ENCODE assay signal across 14 mouse cellular contexts in genomic region chr1:77175214-77175613, GRCm38 (mm10).
"Had no signal": no experiment of that assay in that cellular context is flagged by ENCODE, and none has a peak within 500 bp of the region (broad histone marks: within the 10 kb centered on the region; RNA-seq: fewer than 3 reads in every experiment).

No protein-coding gene starts in this region.

- H3K27me3 ChIP-seq: liver, embryonic 13.5 days; lung, embryonic 15.5 days; midbrain, embryonic 15.5 days; neural tube, embryonic 12.5 days; stomach, embryonic 15.5 days had no signal

- H3K9ac ChIP-seq: limb, embryonic 12.5 days; liver, embryonic 13.5 days; liver, postnatal 0 days; lung, embryonic 15.5 days; midbrain, embryonic 15.5 days; neural tube, embryonic 12.5 days; stomach, embryonic 15.5 days had no signal

- H3K9me3 ChIP-seq: limb, embryonic 12.5 days; liver, embryonic 13.5 days; lung, embryonic 15.5 days; midbrain, embryonic 15.5 days; neural tube, embryonic 12.5 days; stomach, embryonic 15.5 days had no signal

- H3K36me3 ChIP-seq: limb, embryonic 12.5 days; liver, embryonic 13.5 days; lung, embryonic 15.5 days; midbrain, embryonic 15.5 days; neural tube, embryonic 12.5 days; stomach, embryonic 15.5 days had no signal

- H3K4me1 ChIP-seq: liver, embryonic 13.5 days; midbrain, embryonic 15.5 days; neural tube, embryonic 12.5 days had no signal

- DNase-seq: kidney, adult 8-10 months; kidney, postnatal 25 days; liver; liver, embryonic 13.5 days; liver, postnatal 0 days; lung, postnatal 36 days; thymus, postnatal 4 days had no signal

- H3K4me2 ChIP-seq: limb, embryonic 12.5 days; liver, embryonic 13.5 days; lung, embryonic 15.5 days; midbrain, embryonic 15.5 days; neural tube, embryonic 12.5 days; stomach, embryonic 15.5 days had no signal

- H3K27ac ChIP-seq: left cerebral cortex, adult 2 months; limb, embryonic 12.5 days; liver, embryonic 13.5 days; lung, embryonic 15.5 days; midbrain, embryonic 15.5 days; neural tube, embryonic 12.5 days; stomach, embryonic 15.5 days had no signal

- ATAC-seq: intestine, postnatal 0 days; liver, postnatal 0 days; midbrain, embryonic 15.5 days had no signal

- H3K4me3 ChIP-seq: left cerebral cortex, adult 2 months; limb, embryonic 12.5 days; liver, embryonic 13.5 days; lung, embryonic 15.5 days; midbrain, embryonic 15.5 days; neural tube, embryonic 12.5 days; stomach, embryonic 15.5 days had no signal
